Mouse (Mus musculus) kidney, adult 2 months (tissue): ENCODE data around the gene Cldn17.

Experiments used
- CTCF ChIP-seq: fragments of 200-500 bp; conservative IDR thresholded peaks from 2 replicates; pipeline ENCODE4 v1.5.1; 2011; ENCODE audit warnings: low read depth, mild to moderate bottlenecking, control low read depth, low read length, moderate library complexity, mixed read lengths; ENCODE audit not compliant: insufficient read depth, insufficient read length
- POLR2A ChIP-seq: fragments of 200-500 bp; IDR thresholded peaks from one replicate; pipeline ENCODE4 v1.6.1; 2011; ENCODE audit warnings: low read depth, low read length, control low read depth

GRCm38 (mm10) chr16:88480011-88480774 is 26.6 kb downstream of the Cldn17 start:
- TF ChIP-seq POLR2A (no peak), CTCF (no peak)
